Mouse (Mus musculus) kidney, postnatal 14 days (tissue): Measurements from ENCODE around the gene Ugt1a6a.

Source experiments
- DNase-seq: peaks from one replicate; pipeline ENCODE4 v3.0.0; 2022; ENCODE audit warnings: mixed read lengths

The Ugt1a6a gene

GRCm38 (mm10) chr1:88230981-88231802, 96.6 kb downstream of the Ugt1a6a start:
- DNase-seq: no peak

GRCm38 (mm10) chr1:88231803-88232499, 97.3 kb downstream of the Ugt1a6a start:
- no peak for DNase-seq

DNA sequence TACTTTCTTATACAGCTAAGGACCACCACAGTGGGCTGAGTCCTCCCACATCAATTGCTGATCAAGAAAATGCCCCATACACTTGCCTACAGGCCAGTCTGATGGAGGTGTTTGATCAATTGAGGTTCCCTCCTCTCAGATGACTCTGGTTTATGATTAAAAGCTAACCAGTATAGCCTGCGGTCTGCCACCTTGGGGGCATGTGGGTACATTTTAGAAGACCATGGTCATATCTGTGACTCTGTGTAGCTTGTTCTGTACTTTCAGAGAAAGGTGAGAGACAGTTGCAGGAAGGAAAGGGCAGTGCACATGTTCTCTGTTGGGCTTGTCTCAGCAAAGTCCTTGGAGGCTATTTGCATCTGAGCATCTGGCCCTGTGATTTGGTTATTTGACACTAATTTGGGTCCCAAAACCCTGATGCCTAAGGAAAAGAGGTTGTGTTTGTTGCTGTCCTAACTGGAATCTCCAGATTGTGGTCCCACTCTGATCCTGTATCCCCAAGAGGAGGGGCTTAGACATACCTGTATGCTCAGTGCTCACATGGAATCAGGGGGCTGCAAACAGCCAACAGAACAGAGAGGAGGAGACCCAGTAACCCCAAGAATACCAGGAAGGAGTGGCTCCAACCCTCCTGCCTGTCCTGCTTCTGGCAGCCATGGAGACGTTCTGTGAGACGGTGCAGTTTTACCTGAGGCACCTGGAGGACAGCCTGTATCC, 98.2 kb downstream of the Ugt1a6a start:
- DNase-seq: no peak

- no peak for DNase-seq
Measured at GRCm38 (mm10) chr1:88233421-88234247, 99.0 kb downstream of the Ugt1a6a start.

DNA sequence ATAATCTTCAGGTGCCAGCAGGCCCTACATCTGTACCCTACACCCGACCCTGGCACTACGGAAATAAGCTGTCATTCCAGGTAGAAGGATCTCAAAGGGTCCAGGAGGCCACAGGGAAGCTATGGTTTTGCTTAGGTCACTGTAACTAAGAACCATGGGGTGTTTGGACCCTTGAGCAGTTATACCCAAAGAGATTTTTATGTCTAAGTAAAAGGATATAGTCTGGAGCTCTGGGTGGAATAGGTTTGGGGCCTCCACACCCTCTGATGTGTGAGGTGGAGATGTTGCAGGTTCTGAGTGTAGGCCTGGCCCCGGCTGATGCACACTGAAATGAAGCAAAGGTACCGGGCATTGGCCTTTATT, 99.6 kb downstream of the Ugt1a6a start:
- no peak for DNase-seq

- no peak for DNase-seq
Measured at GRCm38 (mm10) chr1:88234646-88235045, 100.0 kb downstream of the Ugt1a6a start.

GRCm38 (mm10) chr1:88235046-88235893, 100.7 kb downstream of the Ugt1a6a start:
- DNase-seq: no peak

- no peak for DNase-seq
Measured at GRCm38 (mm10) chr1:88235894-88236415, 101.3 kb downstream of the Ugt1a6a start.

DNA sequence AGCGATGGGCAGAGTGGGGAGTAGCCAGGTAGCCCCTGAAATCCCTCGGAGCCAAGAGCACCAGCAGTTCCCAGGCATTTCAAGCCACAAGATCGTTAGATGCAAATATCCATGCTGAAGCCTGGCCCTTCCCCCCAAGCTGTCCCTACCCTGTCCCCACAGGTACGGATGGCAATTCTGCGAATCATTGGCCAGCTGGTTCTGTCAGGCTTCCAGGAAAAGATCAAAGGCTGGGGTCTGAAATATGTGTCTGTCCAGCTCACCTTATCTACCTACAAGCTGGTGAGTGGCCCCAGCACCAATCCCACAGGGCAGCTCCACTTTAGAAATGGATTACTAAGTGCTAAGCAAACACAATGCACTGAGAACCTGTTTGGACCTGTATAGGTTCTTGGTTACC, 102.7 kb downstream of the Ugt1a6a start:
- DNase-seq: no peak

GRCm38 (mm10) chr1:88238771-88239170, 104.2 kb downstream of the Ugt1a6a start:
- no peak for DNase-seq

- DNase-seq: no peak
Measured at GRCm38 (mm10) chr1:88240072-88240471, 105.5 kb downstream of the Ugt1a6a start.

DNA sequence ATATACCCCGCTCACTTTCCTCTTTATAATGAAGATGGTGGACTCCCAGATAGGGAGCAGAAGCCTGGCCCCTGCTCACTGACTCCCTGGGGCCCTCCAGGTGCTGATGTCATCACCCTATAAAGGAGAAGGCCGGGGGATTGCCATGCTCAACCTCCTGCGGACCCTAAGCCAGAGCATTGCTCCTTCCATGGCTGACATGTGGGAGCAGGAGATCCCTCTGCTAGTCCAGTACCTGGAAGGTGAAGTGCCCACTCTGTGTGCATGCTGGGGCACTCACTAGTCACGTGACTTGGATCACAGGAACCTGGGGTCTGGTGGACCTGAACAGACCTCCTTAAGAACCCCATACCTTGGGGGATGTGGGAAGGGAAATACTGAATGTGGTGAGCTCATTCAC, 106.0 kb downstream of the Ugt1a6a start:
- DNase-seq: no peak

DNA sequence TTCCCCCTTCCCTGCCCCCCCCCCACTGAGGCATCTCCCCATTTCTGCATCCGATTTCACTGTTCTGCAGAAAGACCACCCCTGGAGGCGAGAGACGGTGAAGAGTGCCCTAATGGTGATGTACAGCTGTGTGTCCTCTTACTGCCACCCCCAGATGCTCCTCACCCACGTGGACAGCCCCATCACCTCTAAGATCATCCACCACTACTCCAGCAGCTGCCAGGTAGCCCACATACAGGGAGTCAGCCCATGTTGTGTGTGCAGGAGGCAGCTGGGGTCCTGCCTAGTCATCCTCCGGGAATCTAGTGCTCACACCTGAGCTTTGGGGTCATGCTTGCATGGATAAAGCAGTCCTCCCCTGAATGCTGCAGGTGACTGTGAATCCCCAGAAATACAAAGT, 109.3 kb downstream of the Ugt1a6a start:
- DNase-seq: no peak

DNA sequence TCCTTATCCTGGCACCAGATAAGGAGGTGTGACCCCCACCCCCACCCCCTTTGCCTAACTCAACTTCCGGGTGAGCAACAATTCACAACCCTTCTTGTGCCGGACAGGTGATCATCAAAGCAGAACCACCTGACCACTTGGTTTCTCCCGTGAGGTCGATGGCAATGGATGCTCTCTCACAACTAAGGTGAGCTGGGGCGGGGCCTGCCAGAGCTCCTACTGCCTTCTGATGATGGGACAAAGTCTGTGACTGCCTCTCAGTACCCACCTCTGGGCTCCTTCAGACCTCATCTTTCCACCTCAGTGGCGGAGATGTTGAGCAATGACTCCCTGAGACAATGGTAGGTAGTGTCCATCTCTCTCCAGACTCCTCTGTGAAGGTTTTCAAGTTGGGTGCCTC, 111.3 kb downstream of the Ugt1a6a start:
- no peak for DNase-seq

DNA sequence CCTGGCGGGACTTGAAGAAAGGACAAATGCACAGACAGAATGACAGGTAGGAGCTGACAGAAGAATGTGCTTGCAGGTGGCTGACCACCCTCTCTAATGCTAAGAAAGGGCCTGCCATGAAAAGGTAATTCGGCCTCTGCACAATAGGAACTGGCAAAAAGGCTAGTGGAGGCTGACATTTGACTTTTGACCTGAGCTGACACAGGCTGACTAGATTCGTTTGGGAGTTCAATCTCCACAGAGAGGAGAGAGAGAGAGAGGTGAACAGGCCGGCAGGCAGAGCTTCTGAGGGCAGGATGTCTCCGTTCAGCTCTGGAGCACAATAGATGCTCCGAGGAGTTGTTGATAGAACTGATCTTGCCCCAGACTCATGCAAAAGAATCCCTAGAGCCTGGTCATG, 111.8 kb downstream of the Ugt1a6a start:
- DNase-seq: no peak

GRCm38 (mm10) chr1:88247660-88248059, 113.1 kb downstream of the Ugt1a6a start:
- DNase-seq: no peak

DNA sequence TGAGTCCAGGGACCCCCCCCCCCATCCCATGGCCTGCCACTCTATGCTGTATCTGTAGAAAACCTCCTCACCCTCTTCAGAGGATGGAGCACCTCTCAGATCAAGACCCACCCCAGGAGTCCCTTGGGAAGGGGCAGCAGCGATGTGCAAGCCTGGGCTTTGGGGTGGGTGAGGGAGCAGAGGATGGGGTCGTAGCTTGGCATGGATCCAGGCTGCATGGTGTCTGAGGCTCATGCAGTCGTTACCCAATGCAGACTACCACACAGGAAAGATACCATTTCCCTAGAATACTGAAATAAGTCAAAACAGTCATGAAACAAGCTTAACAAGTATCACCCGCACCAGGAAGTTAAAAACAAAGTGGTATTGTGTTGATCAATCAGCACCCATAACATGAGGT, 114.0 kb downstream of the Ugt1a6a start:
- DNase-seq: no peak

DNA sequence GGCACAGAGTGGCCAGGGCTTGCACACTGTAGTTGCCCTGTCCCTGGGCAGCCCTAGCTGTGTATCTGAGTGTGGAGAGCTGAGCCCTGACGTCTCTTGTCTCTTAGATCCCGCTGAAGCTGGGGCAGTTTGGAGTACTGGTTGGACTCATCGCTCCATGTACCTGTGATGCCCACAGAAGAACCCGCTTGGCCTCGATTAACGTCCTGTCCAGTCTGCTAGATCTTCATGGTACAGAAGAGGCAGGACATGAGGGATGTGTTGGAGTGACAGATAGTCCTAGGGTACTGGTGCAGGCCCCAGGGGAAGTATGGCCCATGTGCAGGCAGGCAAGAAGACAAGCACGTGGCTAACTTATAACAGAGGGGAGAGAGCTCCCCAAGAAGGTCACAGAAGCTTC, 115.0 kb downstream of the Ugt1a6a start:
- no peak for DNase-seq

GRCm38 (mm10) chr1:88250023-88250422, 115.4 kb downstream of the Ugt1a6a start:
- DNase-seq: no peak

DNA sequence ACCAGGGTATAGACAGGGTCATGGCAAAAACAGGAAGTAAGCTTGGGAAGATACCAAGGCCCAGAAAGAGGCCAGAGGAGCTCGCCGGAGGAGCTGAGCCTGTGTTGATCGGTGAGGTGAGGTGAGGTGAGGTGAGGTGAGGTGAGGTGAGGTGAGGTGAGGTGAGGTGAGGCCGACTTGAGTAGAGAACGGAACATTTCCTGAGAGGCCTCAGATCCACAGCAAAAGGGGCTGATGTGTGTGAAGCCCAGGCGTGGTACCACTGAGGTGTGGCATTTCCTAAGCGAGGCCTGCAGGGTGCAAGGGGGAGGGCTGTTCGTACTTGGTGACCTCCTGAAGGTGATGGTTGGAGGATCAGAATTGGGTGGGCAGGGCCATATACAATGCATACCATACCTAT, 118.5 kb downstream of the Ugt1a6a start:
- no peak for DNase-seq

DNA sequence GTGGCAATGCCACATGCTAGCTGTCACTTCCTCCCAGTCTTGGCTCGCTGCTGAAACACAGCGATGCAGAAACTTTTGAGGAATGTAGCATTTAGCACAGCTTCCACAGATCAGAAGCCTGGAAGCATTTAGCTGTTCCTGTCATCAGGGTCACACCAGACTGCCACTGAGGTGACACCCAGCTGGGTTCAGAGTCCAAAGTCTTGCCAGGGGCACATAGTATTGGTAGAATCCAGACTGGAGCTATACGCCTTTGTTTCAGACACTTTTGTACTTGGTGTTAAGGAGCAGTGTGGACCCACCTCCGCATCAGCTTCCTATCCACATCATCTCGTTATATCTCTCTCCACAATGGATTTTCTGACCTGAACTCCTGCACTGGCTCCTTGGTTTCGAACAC, 118.9 kb downstream of the Ugt1a6a start:
- DNase-seq: no peak
